Mouse (Mus musculus) embryonic facial prominence, embryonic 13.5 days (tissue): ENCODE measurements around the gene Usp1. TPM values are rescaled to one million over a fixed set of nuclear protein-coding genes. Genes with fewer than 3 reads are reported as not detected.
A peak's percentile ranks its signal among the peaks of the same experiment; 100 is the strongest.

ENCODE experiments used
- ATAC-seq: fragments of 200-750 bp; cut with Nextera tagmentation; 2 replicates; pipeline ENCODE4 v1.8.0; 2017; ENCODE audit warnings: low read depth; ENCODE audit not compliant: insufficient number of reproducible peaks, insufficient read depth, low FRiP score, low TSS enrichment
- H3K27ac ChIP-seq: fragments of 300-500 bp; sonication (generic); 2 replicates; pipeline ENCODE4 v1.5.1; 2015; ENCODE audit warnings: moderate library complexity, mild to moderate bottlenecking, inconsistent platforms
- H3K27me3 ChIP-seq: fragments of 300-500 bp; sonication (generic); 2 replicates; pipeline ENCODE4 v1.6.1; 2015; ENCODE audit warnings: mild to moderate bottlenecking, inconsistent platforms
- H3K36me3 ChIP-seq: fragments of 300-500 bp; sonication (generic); 2 replicates; pipeline ENCODE4 v1.6.1; 2015; ENCODE audit warnings: mild to moderate bottlenecking, inconsistent platforms
- H3K4me1 ChIP-seq: fragments of 300-500 bp; sonication (generic); 2 replicates; pipeline ENCODE4 v1.6.1; 2015; ENCODE audit warnings: inconsistent platforms
- H3K4me2 ChIP-seq: fragments of 300-500 bp; sonication (generic); 2 replicates; pipeline ENCODE4 v1.6.1; 2015; ENCODE audit warnings: moderate library complexity, mild to moderate bottlenecking, inconsistent platforms
- H3K4me3 ChIP-seq: fragments of 300-500 bp; sonication (generic); 2 replicates; pipeline ENCODE4 v1.5.1; 2015; ENCODE audit warnings: mild to moderate bottlenecking, inconsistent platforms
- H3K9ac ChIP-seq: fragments of 300-500 bp; sonication (generic); 2 replicates; pipeline ENCODE4 v1.6.1; 2015; ENCODE audit warnings: mild to moderate bottlenecking, inconsistent platforms
- H3K9me3 ChIP-seq: fragments of 300-500 bp; sonication (generic); 2 replicates; pipeline ENCODE4 v1.6.1; 2016; ENCODE audit warnings: inconsistent platforms
- WGBS: fragments of 180-500 bp; shearing (Covaris S2); methylation state at CpG from one replicate; pipeline ENCODE4 v1.1.7; 2015; ENCODE audit warnings: mixed read lengths; 5-methylcytosine and 5-hydroxymethylcytosine counted together
- polyA plus RNA-seq: library from polyadenylated mRNA; unstranded; fragments of >200 nt; fragmentation: Nextera tagmentation; extraction: Ambion mirVana; gene quantifications from 2 replicates; pipeline ENCODE4 v1.2.1, GENCODE M21; 2015

Usp1 gene
- polyA plus RNA-seq = 107 and 109 TPM in 2 replicates

GRCm38 (mm10) chr4:98923568-98924070 is at the start of gene Usp1:
TSS of gene Usp1 (plus strand) at chr4:98923810.
- 0 out of 2 replicates have a peak, but pooled peaks cover 2% of the 10 kb centered on the region for H3K36me3 ChIP-seq
- WGBS = under 1% methylated on average over 60 of the region's 67 CpGs
- peak; percentile 65 for ATAC-seq
- 0 out of 2 replicates have a peak, but pooled peaks cover 4% of the 10 kb centered on the region for H3K9me3 ChIP-seq
- peak within 1 kb of the TSS; percentile 94 for H3K9ac ChIP-seq
- H3K4me1 ChIP-seq = peaks cover 16% of the 10 kb centered on the region
- H3K4me2 ChIP-seq = peak within 1 kb of the TSS; percentile 73
- peak within 1 kb of the TSS; percentile 100 for H3K27ac ChIP-seq
- peak within 1 kb of the TSS; percentile 89 for H3K4me3 ChIP-seq
- no peaks in the 10 kb centered on the region for H3K27me3 ChIP-seq

- Histone ChIP-seq H3K4me2 (no peak overlapping the region), H3K36me3 (no peaks in the 10 kb centered on the region), H3K27ac (no peak overlapping the region), H3K4me3 (no peak overlapping the region), H3K27me3 (no peaks in the 10 kb centered on the region), H3K9ac (no peak overlapping the region), H3K4me1 (no peaks in the 10 kb centered on the region), H3K9me3 (no peaks in the 10 kb centered on the region)
- no peak for ATAC-seq
- 80% methylated on average over 3 of the region's 3 CpGs for WGBS
Measured at GRCm38 (mm10) chr4:98882706-98883105, 40.9 kb upstream of the Usp1 start.

- no peak overlapping the region for H3K27ac ChIP-seq
- 73% methylated on average over 4 of the region's 4 CpGs for WGBS
Measured at GRCm38 (mm10) chr4:98886377-98886776, 37.2 kb upstream of the Usp1 start.

GRCm38 (mm10) chr4:98887148-98887547 is 36.5 kb upstream of the Usp1 start:
- no peaks in the 10 kb centered on the region for H3K27me3 ChIP-seq
- H3K4me1 ChIP-seq = no peaks in the 10 kb centered on the region
- peak; percentile 67; the same call in 1 of the 2 replicates for ATAC-seq
- no peak overlapping the region for H3K27ac ChIP-seq
- no peak overlapping the region for H3K9ac ChIP-seq
- H3K4me2 ChIP-seq = no peak overlapping the region
- H3K4me3 ChIP-seq = no peak overlapping the region
- 13% methylated on average over 10 of the region's 10 CpGs for WGBS
- H3K36me3 ChIP-seq = no peaks in the 10 kb centered on the region
- no peaks in the 10 kb centered on the region for H3K9me3 ChIP-seq

More at GRCm38 (mm10) chr4:98886377-98886776, 37.2 kb upstream of the Usp1 start:
- no peaks in the 10 kb centered on the region for H3K27me3 ChIP-seq
- H3K36me3 ChIP-seq = no peaks in the 10 kb centered on the region
- no peak overlapping the region for H3K9ac ChIP-seq
- no peaks in the 10 kb centered on the region for H3K4me1 ChIP-seq
- no peak overlapping the region for H3K4me2 ChIP-seq
- no peaks in the 10 kb centered on the region for H3K9me3 ChIP-seq
- no peak for ATAC-seq
- H3K4me3 ChIP-seq = no peak overlapping the region

- 88% methylated on average over 5 of the region's 5 CpGs for WGBS
- ATAC-seq = no peak
- Histone ChIP-seq H3K4me1 (no peaks in the 10 kb centered on the region), H3K4me2 (no peak overlapping the region), H3K9me3 (no peaks in the 10 kb centered on the region), H3K36me3 (no peaks in the 10 kb centered on the region), H3K27me3 (no peaks in the 10 kb centered on the region), H3K9ac (no peak overlapping the region), H3K4me3 (no peak overlapping the region), H3K27ac (no peak overlapping the region)
Measured at GRCm38 (mm10) chr4:98910246-98910645, 13.4 kb upstream of the Usp1 start.

GRCm38 (mm10) chr4:98917724-98918123 is 5.9 kb upstream of the Usp1 start:
- ATAC-seq = no peak
- Histone ChIP-seq H3K27me3 (no peaks in the 10 kb centered on the region), H3K4me1 (peaks cover 4% of the 10 kb centered on the region), H3K9ac (no peak overlapping the region), H3K27ac (no peak overlapping the region), H3K4me3 (no peak overlapping the region), H3K36me3 (no peaks in the 10 kb centered on the region), H3K9me3 (0 out of 2 replicates have a peak, but pooled peaks cover 4% of the 10 kb centered on the region), H3K4me2 (no peak overlapping the region)
- WGBS = 73% methylated on average over 2 of the region's 2 CpGs

GRCm38 (mm10) chr4:98918204-98918603 is 5.4 kb upstream of the Usp1 start:
- H3K9ac ChIP-seq = no peak overlapping the region
- no peaks in the 10 kb centered on the region for H3K36me3 ChIP-seq
- no peak for ATAC-seq
- 0 out of 2 replicates have a peak, but pooled peaks cover 4% of the 10 kb centered on the region for H3K9me3 ChIP-seq
- H3K27me3 ChIP-seq = no peaks in the 10 kb centered on the region
- 82% methylated on average over 1 of the region's 1 CpGs for WGBS
- peaks cover 4% of the 10 kb centered on the region for H3K4me1 ChIP-seq
- no peak overlapping the region for H3K27ac ChIP-seq
- no peak overlapping the region for H3K4me3 ChIP-seq
- H3K4me2 ChIP-seq = no peak overlapping the region

- no peak overlapping the region for H3K4me3 ChIP-seq
- no peak overlapping the region for H3K9ac ChIP-seq
- WGBS = 86% methylated on average over 4 of the region's 4 CpGs
- no peak overlapping the region for H3K27ac ChIP-seq
- no peaks in the 10 kb centered on the region for H3K36me3 ChIP-seq
- H3K27me3 ChIP-seq = no peaks in the 10 kb centered on the region
- H3K4me1 ChIP-seq = peaks cover 15% of the 10 kb centered on the region
- no peak for ATAC-seq
- H3K9me3 ChIP-seq = 0 out of 2 replicates have a peak, but pooled peaks cover 4% of the 10 kb centered on the region
- H3K4me2 ChIP-seq = no peak overlapping the region
Measured at GRCm38 (mm10) chr4:98920896-98921295, 2.7 kb upstream of the Usp1 start.

- no peak for ATAC-seq
- peak overlapping the region; percentile 73 for H3K4me2 ChIP-seq
- H3K36me3 ChIP-seq = no peaks in the 10 kb centered on the region
- H3K9me3 ChIP-seq = 0 out of 2 replicates have a peak, but pooled peaks cover 4% of the 10 kb centered on the region
- H3K4me3 ChIP-seq = peak overlapping the region; percentile 89
- H3K27ac ChIP-seq = peak overlapping the region; percentile 100
- no peaks in the 10 kb centered on the region for H3K27me3 ChIP-seq
- H3K4me1 ChIP-seq = peaks cover 16% of the 10 kb centered on the region
- WGBS = 12% methylated on average over 18 of the region's 18 CpGs
- H3K9ac ChIP-seq = peak overlapping the region; percentile 87
Measured at GRCm38 (mm10) chr4:98922061-98922642, 1.5 kb upstream of the Usp1 start.

GRCm38 (mm10) chr4:98922643-98923567 is 705 bp upstream of the Usp1 start:
- Histone ChIP-seq H3K4me2 (peak overlapping the region; percentile 73), H3K36me3 (no peaks in the 10 kb centered on the region), H3K4me3 (peak overlapping the region; percentile 89), H3K27ac (peak overlapping the region; percentile 100), H3K4me1 (peaks cover 16% of the 10 kb centered on the region), H3K9ac (peak overlapping the region; percentile 94), H3K27me3 (no peaks in the 10 kb centered on the region), H3K9me3 (0 out of 2 replicates have a peak, but pooled peaks cover 4% of the 10 kb centered on the region)
- under 1% methylated on average over 53 of the region's 53 CpGs for WGBS
- peak; percentile 96 for ATAC-seq

- peak; percentile 11; the same call in 1 of the 2 replicates for ATAC-seq
- peak overlapping the region; percentile 100 for H3K27ac ChIP-seq
- no peaks in the 10 kb centered on the region for H3K27me3 ChIP-seq
- H3K4me3 ChIP-seq = peak overlapping the region; percentile 89
- peaks cover 16% of the 10 kb centered on the region for H3K4me1 ChIP-seq
- under 1% methylated on average over 65 of the region's 66 CpGs for WGBS
- peak overlapping the region; percentile 73 for H3K4me2 ChIP-seq
- H3K9ac ChIP-seq = peak overlapping the region; percentile 94
- peaks cover 7% of the 10 kb centered on the region; the same call in 1 of the 2 replicates for H3K36me3 ChIP-seq
- H3K9me3 ChIP-seq = 0 out of 2 replicates have a peak, but pooled peaks cover under 1% of the 10 kb centered on the region
Measured at GRCm38 (mm10) chr4:98924071-98924905, 678 bp downstream of the Usp1 start.
